Mouse (Mus musculus) right cerebral cortex, postnatal 36 days (tissue): ENCODE results near the gene Glis2.

Experiments
- DNase-seq, 2 experiments: peaks; one replicate each; pipeline ENCODE4 v3.0.0; 2022; ENCODE audit warnings: low spot score in 2 of 2, mixed read lengths in 1 of 2

Glis2 gene

GRCm38 (mm10) chr16:4593971-4594813, at the start of gene Glis2:
Glis2 (plus strand) TSS chr16:4594713.
- DNase-seq, result no peak

GRCm38 (mm10) chr16:4544845-4545244, 49.7 kb upstream of the Glis2 start:
- DNase-seq, result no peak

- no peak for DNase-seq
Observed at GRCm38 (mm10) chr16:4546838-4547237, 47.7 kb upstream of the Glis2 start.

GRCm38 (mm10) chr16:4547611-4548010, 46.9 kb upstream of the Glis2 start:
- no peak for DNase-seq

GRCm38 (mm10) chr16:4548953-4549688, 45.4 kb upstream of the Glis2 start:
- DNase-seq, result no peak

- peak; percentile 27 to 47 for DNase-seq
Observed at GRCm38 (mm10) chr16:4551056-4551455, 43.5 kb upstream of the Glis2 start.

GRCm38 (mm10) chr16:4551885-4552284, 42.6 kb upstream of the Glis2 start:
- DNase-seq, result no peak

GRCm38 (mm10) chr16:4552829-4553550, 41.5 kb upstream of the Glis2 start:
- no peak for DNase-seq

GRCm38 (mm10) chr16:4555555-4555954, 39.0 kb upstream of the Glis2 start:
- DNase-seq, result no peak

- DNase-seq, result no peak
Observed at GRCm38 (mm10) chr16:4557085-4557484, 37.4 kb upstream of the Glis2 start.

GRCm38 (mm10) chr16:4557949-4558348, 36.6 kb upstream of the Glis2 start:
- DNase-seq, result peak; percentile 46 to 66

- DNase-seq, result peak; percentile 94
Observed at GRCm38 (mm10) chr16:4558384-4558979, 36.0 kb upstream of the Glis2 start.

GRCm38 (mm10) chr16:4558980-4559631, 35.4 kb upstream of the Glis2 start:
- DNase-seq, result peak; percentile 50 to 70

- peak; percentile 68 to 73 for DNase-seq
Observed at GRCm38 (mm10) chr16:4559715-4560144, 34.8 kb upstream of the Glis2 start, which contains the start of gene Tfap4. Tfap4 (minus strand) TSS chr16:4559854.

GRCm38 (mm10) chr16:4560145-4560952, 34.2 kb upstream of the Glis2 start:
- peak in 1 of 2 experiments; percentile 16 for DNase-seq

- DNase-seq, result peak; percentile 20 to 39
Observed at GRCm38 (mm10) chr16:4567912-4568311, 26.6 kb upstream of the Glis2 start.

- DNase-seq, result no peak
Observed at GRCm38 (mm10) chr16:4570737-4571136, 23.8 kb upstream of the Glis2 start.

- no peak for DNase-seq
Observed at GRCm38 (mm10) chr16:4576038-4576437, 18.5 kb upstream of the Glis2 start.

- DNase-seq, result no peak
Observed at GRCm38 (mm10) chr16:4576873-4577272, 17.6 kb upstream of the Glis2 start.

- no peak for DNase-seq
Observed at GRCm38 (mm10) chr16:4578630-4579029, 15.9 kb upstream of the Glis2 start.
